Comparison of ENCODE assay signal across 24 mouse cellular contexts in the genomic region with DNA sequence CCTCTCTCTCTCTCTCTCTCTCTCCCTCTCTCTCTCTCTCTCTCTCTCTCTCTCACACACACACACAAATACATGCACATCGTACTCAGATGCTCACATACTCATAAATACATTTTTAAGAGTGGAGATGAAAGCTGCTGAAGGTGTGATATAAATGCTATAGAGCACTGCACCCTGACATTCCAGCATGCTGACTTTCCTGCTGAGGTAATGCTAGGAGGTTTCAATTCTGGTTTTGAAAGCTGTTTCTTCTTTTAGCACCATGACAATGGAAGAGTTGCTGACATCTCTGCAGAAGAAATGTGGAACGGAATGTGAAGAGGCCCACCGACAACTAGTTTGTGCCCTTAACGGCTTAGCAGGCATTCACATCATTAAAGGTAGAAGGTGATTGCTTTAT. TPM values are rescaled to one million over a fixed set of nuclear protein-coding genes. Genes with fewer than 3 reads are reported as not detected.
DNase-seq lines count a peak whose midpoint lies in the region; ATAC-seq and TF ChIP-seq lines count a peak whose summit lies in the region.
"Had no signal": no experiment of that assay in that cellular context is flagged by ENCODE, and none has a peak within 500 bp of the region (broad histone marks: within the 10 kb centered on the region; RNA-seq: fewer than 3 reads in every experiment).

No protein-coding gene starts in this region.

- 66% methylated on average over 4 of the region's 4 CpGs for WGBS in heart, embryonic 11.5 days (ENCODE audit: insufficient replicate concordance)
- WGBS in heart, embryonic 13.5 days, result 29% methylated on average over 4 of the region's 4 CpGs
- WGBS in heart, embryonic 15.5 days, result 46% methylated on average over 4 of the region's 4 CpGs
- WGBS in heart, postnatal 0 days, result 39% methylated on average over 4 of the region's 4 CpGs
- WGBS in heart, adult 2 months, result 68% methylated on average over 4 of the region's 4 CpGs

- no peak for TF ChIP-seq CTCF in heart, postnatal 0 days (IDR thresholded peaks at IDR 0.05; ENCODE audit: low read depth)
- TF ChIP-seq CTCF in heart, adult 2 months (IDR thresholded peaks at IDR 0.05), result no peak

- H3K4me3 ChIP-seq in heart, embryonic 11.5 days (ENCODE audit: low read depth, low read length), result no peak overlapping the region
- no peak overlapping the region for H3K4me3 ChIP-seq in heart, embryonic 13.5 days
- H3K4me3 ChIP-seq in heart, embryonic 15.5 days, result no peak overlapping the region
- no peak overlapping the region for H3K4me3 ChIP-seq in heart, postnatal 0 days (ENCODE audit: low read depth, low read length)
- no peak overlapping the region for H3K4me3 ChIP-seq in heart, adult 2 months
- H3K4me3 ChIP-seq: embryonic facial prominence, embryonic 13.5 days; embryonic facial prominence, embryonic 15.5 days; erythroblast, embryonic 14.5 days; forebrain, embryonic 10.5 days; forebrain, embryonic 12.5 days had no signal

- no peak for DNase-seq in heart, adult 8-10 months (ENCODE audit: low spot score)
- no peak for DNase-seq in heart, adult 9 months (ENCODE audit: low spot score in 2 of 2)
- no peak for DNase-seq in heart, postnatal 10 days
- peak; percentile 35 for DNase-seq in heart, postnatal 0 days (ENCODE audit: low spot score)
- no peak for DNase-seq in heart, adult 2 months
- DNase-seq: adrenal gland, adult 2 months; adrenal gland, postnatal 10 days; adrenal gland, postnatal 25 days; cerebellum, adult 11 months; cerebellum, adult 18-20 months; cerebellum, adult 8-10 months; cerebellum, adult 9-11 months; cerebellum, postnatal 14 days; cerebellum, postnatal 36 days; embryo, embryonic 11 days had no signal

- H3K36me3 ChIP-seq in heart, embryonic 11.5 days (ENCODE audit: control insufficient read depth, insufficient read depth, low read length), result peaks cover 16% of the 10 kb centered on the region
- peaks cover 85% of the 10 kb centered on the region for H3K36me3 ChIP-seq in heart, embryonic 13.5 days
- H3K36me3 ChIP-seq in heart, embryonic 15.5 days, result peaks cover 64% of the 10 kb centered on the region
- peaks cover 65% of the 10 kb centered on the region for H3K36me3 ChIP-seq in heart, postnatal 0 days (replicated peaks; ENCODE audit: control insufficient read depth, insufficient read depth, low read length)
- H3K36me3 ChIP-seq in heart, adult 2 months (ENCODE audit: control insufficient read depth, insufficient read depth, low read length), result peaks cover 5% of the 10 kb centered on the region

- no peaks in the 10 kb centered on the region for H3K79me2 ChIP-seq in heart, adult 2 months (replicated peaks; ENCODE audit: control insufficient read depth, insufficient read depth, low read length)

- intact Hi-C loops in heart, postnatal 10 days (cut with DNase I), result loop anchor here (5.0 kb wide), 1 partner anchor 764 kb away; no protein-coding TSS in a partner anchor
- intact Hi-C loops in heart, adult 2 months (cut with DNase I), result loop anchor here (10.0 kb wide), 1 partner anchor 767 kb away; no protein-coding TSS in a partner anchor

- H3K4me2 ChIP-seq in heart, embryonic 11.5 days, result no peak overlapping the region
- peak overlapping the region; percentile 18 for H3K4me2 ChIP-seq in heart, embryonic 13.5 days
- no peak overlapping the region for H3K4me2 ChIP-seq in heart, embryonic 15.5 days
- no peak overlapping the region for H3K4me2 ChIP-seq in heart, postnatal 0 days (ENCODE audit: low read depth, low read length)
- H3K4me2 ChIP-seq: embryonic facial prominence, embryonic 13.5 days; embryonic facial prominence, embryonic 15.5 days; forebrain, embryonic 12.5 days had no signal

- H3K27me3 ChIP-seq in heart, embryonic 11.5 days (ENCODE audit: control insufficient read depth, insufficient read depth, low read length), result no peaks in the 10 kb centered on the region
- H3K27me3 ChIP-seq in heart, embryonic 13.5 days (replicated peaks), result no peaks in the 10 kb centered on the region
- no peaks in the 10 kb centered on the region for H3K27me3 ChIP-seq in heart, embryonic 15.5 days
- no peaks in the 10 kb centered on the region for H3K27me3 ChIP-seq in heart, postnatal 0 days (ENCODE audit: control insufficient read depth, insufficient read depth, low read length)
- no peaks in the 10 kb centered on the region for H3K27me3 ChIP-seq in heart, adult 2 months (ENCODE audit: control insufficient read depth, insufficient read depth, low read length)
- H3K27me3 ChIP-seq: embryonic facial prominence, embryonic 13.5 days; embryonic facial prominence, embryonic 15.5 days; forebrain, embryonic 12.5 days had no signal

- no peak for TF ChIP-seq POLR2A in heart, adult 2 months (IDR thresholded peaks at IDR 0.05; ENCODE audit: insufficient read depth, low read depth, low read length)

- H3K9ac ChIP-seq in heart, embryonic 11.5 days (ENCODE audit: low read depth, low read length), result no peak overlapping the region
- no peak overlapping the region for H3K9ac ChIP-seq in heart, embryonic 13.5 days
- no peak overlapping the region for H3K9ac ChIP-seq in heart, embryonic 15.5 days
- no peak overlapping the region for H3K9ac ChIP-seq in heart, postnatal 0 days (replicated peaks; ENCODE audit: low read depth, low read length)
- H3K9ac ChIP-seq in heart, adult 2 months (ENCODE audit: low read depth, low read length), result no peak overlapping the region
- H3K9ac ChIP-seq: embryonic facial prominence, embryonic 13.5 days; embryonic facial prominence, embryonic 15.5 days; forebrain, embryonic 12.5 days had no signal

- H3K27ac ChIP-seq in heart, embryonic 11.5 days (ENCODE audit: low read depth, low read length), result peak overlapping the region; percentile 54; the same call in 1 of the 2 replicates
- H3K27ac ChIP-seq in heart, embryonic 13.5 days (replicated peaks), result peak overlapping the region; percentile 81
- peak overlapping the region; percentile 68 for H3K27ac ChIP-seq in heart, embryonic 15.5 days
- peak overlapping the region; percentile 55 for H3K27ac ChIP-seq in heart, postnatal 0 days (ENCODE audit: low read depth)
- H3K27ac ChIP-seq in heart, adult 2 months, result no peak overlapping the region
- H3K27ac ChIP-seq: embryonic facial prominence, embryonic 13.5 days; embryonic facial prominence, embryonic 15.5 days; forebrain, embryonic 10.5 days; forebrain, embryonic 12.5 days had no signal

- ATAC-seq in heart, embryonic 11.5 days (replicated peaks; ENCODE audit: insufficient number of reproducible peaks, low FRiP score, low TSS enrichment), result no peak
- no peak for ATAC-seq in heart, embryonic 13.5 days (ENCODE audit: extremely low read depth, insufficient number of reproducible peaks, low FRiP score, low TSS enrichment)
- ATAC-seq in heart, embryonic 15.5 days (replicated peaks; ENCODE audit: insufficient number of reproducible peaks, insufficient read depth, low FRiP score, low read depth), result no peak
- ATAC-seq in heart, postnatal 0 days (ENCODE audit: insufficient read depth, low read depth), result peak; percentile 68
- ATAC-seq: forebrain, embryonic 14.5 days had no signal

- no peak for TF ChIP-seq EP300 in heart, postnatal 0 days (IDR thresholded peaks at IDR 0.05; ENCODE audit: low read depth)
- TF ChIP-seq EP300 in heart, adult 2 months (IDR thresholded peaks at IDR 0.05; ENCODE audit: insufficient read depth, low read depth, low read length), result no peak

- H3K9me3 ChIP-seq in heart, embryonic 11.5 days (replicated peaks; ENCODE audit: control insufficient read depth, low read length), result no peaks in the 10 kb centered on the region
- no peaks in the 10 kb centered on the region for H3K9me3 ChIP-seq in heart, embryonic 13.5 days
- H3K9me3 ChIP-seq in heart, embryonic 15.5 days (replicated peaks), result no peaks in the 10 kb centered on the region
- no peaks in the 10 kb centered on the region for H3K9me3 ChIP-seq in heart, postnatal 0 days (replicated peaks; ENCODE audit: control insufficient read depth, low read length)
- H3K9me3 ChIP-seq: embryonic facial prominence, embryonic 13.5 days; embryonic facial prominence, embryonic 15.5 days; forebrain, embryonic 10.5 days; forebrain, embryonic 12.5 days had no signal

- no peaks in the 10 kb centered on the region for H3K4me1 ChIP-seq in heart, embryonic 11.5 days (ENCODE audit: control insufficient read depth, insufficient read depth, low read length)
- H3K4me1 ChIP-seq in heart, embryonic 13.5 days, result 0 out of 2 replicates have a peak, but pooled peaks cover 3% of the 10 kb centered on the region
- peaks cover 4% of the 10 kb centered on the region; the same call in 1 of the 2 replicates for H3K4me1 ChIP-seq in heart, embryonic 15.5 days (replicated peaks)
- H3K4me1 ChIP-seq in heart, postnatal 0 days (ENCODE audit: control insufficient read depth, insufficient read depth), result no peaks in the 10 kb centered on the region
- H3K4me1 ChIP-seq in heart, adult 2 months (ENCODE audit: control insufficient read depth, insufficient read depth, low read length), result no peaks in the 10 kb centered on the region
- H3K4me1 ChIP-seq: embryonic facial prominence, embryonic 13.5 days; embryonic facial prominence, embryonic 15.5 days; forebrain, embryonic 10.5 days; forebrain, embryonic 12.5 days had no signal

RNA-seq across cellular contexts. Expression of gene Shprh, which starts 22.4 kb away (rescaled TPM):
- 13.8 and 20.1 TPM in 2 replicates for polyA plus RNA-seq in heart, embryonic 11.5 days (2014; fragmentation: Nextera tagmentation; extraction: Ambion mirVana)
- total RNA-seq in heart, adult 8-10 months (2022), result 10 to 100 TPM in 3 of 4 experiments, 1 to 10 TPM in 1; 9.8 to 11.6 (median 10.8) TPM
- 10.0 and 10.4 TPM in 2 replicates for polyA plus RNA-seq in heart, embryonic 13.5 days (2015; fragmentation: Nextera tagmentation; extraction: Ambion mirVana)
- 9.4 and 10.1 TPM in 2 replicates for polyA plus RNA-seq in heart, embryonic 15.5 days (2015; fragmentation: Nextera tagmentation; extraction: Ambion mirVana)
- total RNA-seq in heart, postnatal 10 days (2021), result 10 to 100 TPM; 12.4 to 17.2 TPM
- total RNA-seq in heart, postnatal 0 days (2014; rRNA removed; ENCODE audit: low replicate concordance), result 7.3 and 12.3 TPM in 2 replicates
- 5.0 and 5.1 TPM in 2 replicates for polyA plus RNA-seq in heart, postnatal 0 days (2015; fragmentation: Nextera tagmentation; extraction: Ambion mirVana)
- total RNA-seq in heart, adult 2 months (2021), result 10 to 100 TPM; 11.1 TPM
- 1.9 and 4.0 TPM in 2 replicates for polyA plus RNA-seq in heart, adult 2 months (2012; rRNA removed)
